Mouse (Mus musculus): ENCODE results near the gene Lpcat2.

- TF ChIP-seq CTCF (IDR thresholded peaks at IDR 0.05; ENCODE audit: extremely low read depth, insufficient read length, insufficient replicate concordance, low read depth, low read length), result no peak
- no peak for TF ChIP-seq POLR2A (IDR thresholded peaks at IDR 0.05; ENCODE audit: low read depth, low read length)
Observed at GRCm38 (mm10) chr8:92964556-92964955, 109.4 kb downstream of the Lpcat2 start.

Data from small intestine, adult 2 months (tissue).